Mouse (Mus musculus) ES-E14 (cell line): ENCODE data around the gene Hs2st1.

Source experiments
- CHD2 ChIP-seq: IDR thresholded peaks from 2 replicates; pipeline ENCODE4 v1.6.1; 2014; ENCODE audit warnings: mild to moderate bottlenecking, low read depth, low read length, inconsistent platforms
- HCFC1 ChIP-seq: IDR thresholded peaks from 2 replicates; pipeline ENCODE4 v1.6.1; 2012; ENCODE audit warnings: low read length, inconsistent platforms, borderline replicate concordance; ENCODE audit not compliant: insufficient read depth
- MAFK ChIP-seq: IDR thresholded peaks from 2 replicates; pipeline ENCODE4 v1.6.1; 2014; ENCODE audit warnings: mild to moderate bottlenecking, low read depth, low read length, inconsistent platforms; ENCODE audit not compliant: insufficient read depth
- ZC3H11A ChIP-seq: IDR thresholded peaks from 2 replicates; pipeline ENCODE4 v1.6.1; 2012; ENCODE audit warnings: low read depth, mild to moderate bottlenecking, inconsistent platforms, low read length, borderline replicate concordance
- ZNF384 ChIP-seq: IDR thresholded peaks from 2 replicates; pipeline ENCODE4 v1.6.1; 2012; ENCODE audit warnings: low read depth, low read length, inconsistent platforms

- TF ChIP-seq MAFK (no peak), CHD2 (no peak), ZNF384 (no peak), ZC3H11A (no peak), HCFC1 (no peak)
These were observed 23.5 kb downstream of the Hs2st1 start for GRCm38 (mm10) chr3:144546490-144546889.
